Mouse (Mus musculus) olfactory bulb, adult 2 months (tissue): ENCODE data around the gene Nt5dc1. TPM values are rescaled to one million over a fixed set of nuclear protein-coding genes. Genes with fewer than 3 reads are reported as not detected.
"Not testable (repeated sequence)": the region's sequence is repeated elsewhere in the genome, so short reads cannot be mapped to it uniquely, and the experiment has no call there.

ENCODE experiments used
- H3K27ac ChIP-seq: fragments of 200-500 bp; 2 replicates; pipeline ENCODE4 v1.5.1; 2012; ENCODE audit warnings: low read depth, low read length; ENCODE audit not compliant: insufficient read depth
- H3K4me1 ChIP-seq: fragments of 200-500 bp; 2 replicates; pipeline ENCODE4 v1.6.1; 2012; ENCODE audit warnings: low read length; ENCODE audit not compliant: control insufficient read depth, insufficient read depth
- H3K4me3 ChIP-seq: fragments of 200-500 bp; 2 replicates; pipeline ENCODE4 v1.5.1; 2012; ENCODE audit warnings: mild to moderate bottlenecking, low read depth, low read length, moderate library complexity; ENCODE audit not compliant: insufficient read depth
- CTCF ChIP-seq: fragments of 200-500 bp; IDR thresholded peaks from 2 replicates; pipeline ENCODE4 v1.5.1; 2012; ENCODE audit warnings: low read depth, mild to moderate bottlenecking, low read length, moderate library complexity; ENCODE audit not compliant: insufficient read depth
- POLR2A ChIP-seq: fragments of 200-500 bp; IDR thresholded peaks from 2 replicates; pipeline ENCODE4 v1.6.1; 2012; ENCODE audit warnings: mild to moderate bottlenecking, low read depth, low read length, moderate library complexity; ENCODE audit not compliant: insufficient read depth
- WGBS: fragments of 180-500 bp; shearing (Covaris S2); methylation state at CpG from one replicate; pipeline ENCODE4 v1.1.7; 2018; 5-methylcytosine and 5-hydroxymethylcytosine counted together
- polyA plus RNA-seq: library from polyadenylated mRNA; stranded (reverse); fragments of >200 nt; gene quantifications from 2 replicates; pipeline ENCODE4 v1.2.4, GENCODE M21; 2012; ENCODE audit warnings: low replicate concordance; ENCODE audit not compliant: missing spikeins, insufficient read depth, insufficient read length

Gene Nt5dc1
- polyA plus RNA-seq, 1 experiment = not detected

- Histone ChIP-seq H3K4me3 (no peak overlapping the region), H3K27ac (no peak overlapping the region), H3K4me1 (no peaks in the 10 kb centered on the region)
- WGBS = 22% methylated on average over 7 of the region's 7 CpGs
- TF ChIP-seq CTCF (no peak), POLR2A (no peak)
Measured at GRCm38 (mm10) chr10:34271681-34272080, 146.7 kb downstream of the Nt5dc1 start.

GRCm38 (mm10) chr10:34267312-34268070 lies 150.9 kb downstream of the Nt5dc1 start:
- Histone ChIP-seq H3K4me1 (no peaks in the 10 kb centered on the region), H3K4me3 (no peak overlapping the region), H3K27ac (no peak overlapping the region)
- no peak for TF ChIP-seq POLR2A
- TF ChIP-seq CTCF = no peak
- WGBS = 79% methylated on average over 5 of the region's 5 CpGs

GRCm38 (mm10) chr10:34265106-34265505 lies 153.2 kb downstream of the Nt5dc1 start:
- no peaks in the 10 kb centered on the region for H3K4me1 ChIP-seq
- no peak for TF ChIP-seq CTCF
- no peak for TF ChIP-seq POLR2A
- 90% methylated on average over 4 of the region's 4 CpGs for WGBS
- no peak overlapping the region for H3K27ac ChIP-seq
- H3K4me3 ChIP-seq = no peak overlapping the region

- H3K27ac ChIP-seq, H3K4me3 ChIP-seq, H3K4me1 ChIP-seq: not testable (repeated sequence)
- WGBS = 87% methylated on average over 9 of the region's 9 CpGs
Measured at GRCm38 (mm10) chr10:34252833-34253232, 165.5 kb downstream of the Nt5dc1 start.

GRCm38 (mm10) chr10:34249594-34249993 lies 168.8 kb downstream of the Nt5dc1 start:
- H3K4me3 ChIP-seq = no peak overlapping the region
- whole genome bisulfite sequencing = 60% methylated on average over 2 of the region's 2 CpGs
- H3K27ac ChIP-seq = no peak overlapping the region
- TF ChIP-seq CTCF (no peak), POLR2A (no peak)
- H3K4me1 ChIP-seq = no peaks in the 10 kb centered on the region

GRCm38 (mm10) chr10:34247757-34248156 lies 170.6 kb downstream of the Nt5dc1 start:
- 53% methylated on average over 3 of the region's 3 CpGs for WGBS
- no peak overlapping the region for H3K27ac ChIP-seq

GRCm38 (mm10) chr10:34246106-34246505 lies 172.2 kb downstream of the Nt5dc1 start:
- 55% methylated on average over 2 of the region's 2 CpGs for WGBS
- no peak for TF ChIP-seq POLR2A
- no peak for TF ChIP-seq CTCF

More at GRCm38 (mm10) chr10:34247757-34248156, 170.6 kb downstream of the Nt5dc1 start:
- Histone ChIP-seq H3K4me3 (no peak overlapping the region), H3K4me1 (no peaks in the 10 kb centered on the region)
- TF ChIP-seq CTCF (no peak), POLR2A (no peak)

GRCm38 (mm10) chr10:34244745-34245144 lies 173.6 kb downstream of the Nt5dc1 start:
- TF ChIP-seq CTCF = no peak
- no peak for TF ChIP-seq POLR2A
- no peak overlapping the region for H3K27ac ChIP-seq
- WGBS = 82% methylated on average over 5 of the region's 5 CpGs

More at GRCm38 (mm10) chr10:34246106-34246505, 172.2 kb downstream of the Nt5dc1 start:
- Histone ChIP-seq H3K4me1 (no peaks in the 10 kb centered on the region), H3K4me3 (no peak overlapping the region), H3K27ac (no peak overlapping the region)

GRCm38 (mm10) chr10:34238536-34238935 lies 179.8 kb downstream of the Nt5dc1 start:
- no peak overlapping the region for H3K4me3 ChIP-seq
- peaks cover 4% of the 10 kb centered on the region for H3K4me1 ChIP-seq
- TF ChIP-seq CTCF = no peak
- no peak for TF ChIP-seq POLR2A
- H3K27ac ChIP-seq = no peak overlapping the region
- WGBS = 81% methylated on average over 4 of the region's 4 CpGs

More at GRCm38 (mm10) chr10:34244745-34245144, 173.6 kb downstream of the Nt5dc1 start:
- H3K4me3 ChIP-seq = no peak overlapping the region
- no peaks in the 10 kb centered on the region for H3K4me1 ChIP-seq

Other genes starting within 250 kb of the Nt5dc1 start
- gene Dse, start 210.8 kb downstream of the Nt5dc1 start, polyA plus RNA-seq = not detected in 2 replicates
- not detected in 2 replicates for gene Tspyl1, start 136.4 kb downstream of the Nt5dc1 start, polyA plus RNA-seq
- gene Tspyl4, start 121.1 kb downstream of the Nt5dc1 start, polyA plus RNA-seq = 276 TPM in 1 of 2 replicates, not detected in the other
- not detected in 2 replicates for gene Col10a1, start 28.6 kb downstream of the Nt5dc1 start, polyA plus RNA-seq
- not detected in 2 replicates for gene Frk, start 64.8 kb upstream of the Nt5dc1 start, polyA plus RNA-seq